Comparison of ENCODE assay signal across 12 mouse cellular contexts in the genomic region with DNA sequence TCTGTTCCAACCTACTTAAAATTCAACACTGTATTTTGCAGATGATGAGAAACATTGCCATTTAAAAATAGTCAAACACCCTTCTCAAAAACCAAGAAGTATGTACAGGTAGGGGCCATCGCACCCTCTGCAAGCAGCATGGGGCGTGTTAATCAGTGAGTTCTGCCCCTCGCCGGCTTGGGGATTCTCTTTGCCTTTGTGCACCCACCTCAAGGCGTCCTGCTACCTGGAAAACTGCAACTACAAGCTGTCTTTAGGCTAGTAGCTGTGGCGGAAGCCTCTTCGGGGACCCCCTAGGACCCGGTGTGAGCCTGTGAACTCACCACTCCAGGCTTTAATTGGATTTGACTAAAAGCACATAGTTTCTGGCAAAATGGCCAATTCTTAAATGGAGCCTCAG.
DNase-seq lines count a peak whose midpoint lies in the region; ATAC-seq and TF ChIP-seq lines count a peak whose summit lies in the region.
"Had no signal": no experiment of that assay in that cellular context is flagged by ENCODE, and none has a peak within 500 bp of the region (broad histone marks: within the 10 kb centered on the region; RNA-seq: fewer than 3 reads in every experiment).

No protein-coding gene starts in this region.

- H3K4me3 ChIP-seq in embryonic facial prominence, embryonic 12.5 days, result 0 out of 2 replicates have a peak overlapping the region, but pooled peaks have one; percentile 35
- H3K4me3 ChIP-seq in embryonic facial prominence, embryonic 10.5 days, result no peak overlapping the region
- H3K4me3 ChIP-seq in kidney, postnatal 0 days (replicated peaks; ENCODE audit: low read depth, low read length), result peak overlapping the region; percentile 48
- peak overlapping the region; percentile 41; the same call in 1 of the 2 replicates for H3K4me3 ChIP-seq in hindbrain, embryonic 15.5 days
- H3K4me3 ChIP-seq in limb, embryonic 13.5 days, result peak overlapping the region; percentile 38

- no peaks in the 10 kb centered on the region for H3K36me3 ChIP-seq in embryonic facial prominence, embryonic 12.5 days
- H3K36me3 ChIP-seq in embryonic facial prominence, embryonic 10.5 days (replicated peaks), result no peaks in the 10 kb centered on the region
- H3K36me3 ChIP-seq in kidney, postnatal 0 days (ENCODE audit: insufficient read depth, low read length), result no peaks in the 10 kb centered on the region
- H3K36me3 ChIP-seq in hindbrain, embryonic 15.5 days, result no peaks in the 10 kb centered on the region
- no peaks in the 10 kb centered on the region for H3K36me3 ChIP-seq in limb, embryonic 13.5 days

- no peak for DNase-seq in embryonic facial prominence, embryonic 10.5 days (ENCODE audit: low spot score)
- DNase-seq in kidney, postnatal 0 days (ENCODE audit: low spot score), result no peak
- no peak for DNase-seq in kidney, adult 8-10 months
- DNase-seq in left cerebral cortex, postnatal 25 days (ENCODE audit: low spot score in 2 of 2), result no peak
- DNase-seq in thymus, adult 18-20 months, result no peak
- DNase-seq: cerebellum, adult 11 months had no signal

- peaks cover 14% of the 10 kb centered on the region for H3K4me1 ChIP-seq in embryonic facial prominence, embryonic 12.5 days
- H3K4me1 ChIP-seq in embryonic facial prominence, embryonic 10.5 days, result peaks cover 16% of the 10 kb centered on the region
- peaks cover 11% of the 10 kb centered on the region for H3K4me1 ChIP-seq in kidney, postnatal 0 days (replicated peaks; ENCODE audit: insufficient read depth, low read length)
- H3K4me1 ChIP-seq in hindbrain, embryonic 15.5 days (replicated peaks), result peaks cover 21% of the 10 kb centered on the region
- H3K4me1 ChIP-seq in limb, embryonic 13.5 days, result peaks cover 18% of the 10 kb centered on the region

- no peak overlapping the region for H3K9ac ChIP-seq in embryonic facial prominence, embryonic 12.5 days
- peak overlapping the region; percentile 65 for H3K9ac ChIP-seq in kidney, postnatal 0 days (ENCODE audit: low read depth, low read length)
- no peak overlapping the region for H3K9ac ChIP-seq in hindbrain, embryonic 15.5 days
- H3K9ac ChIP-seq in limb, embryonic 13.5 days, result no peak overlapping the region

- peak overlapping the region; percentile 60; the same call in 1 of the 2 replicates for H3K4me2 ChIP-seq in embryonic facial prominence, embryonic 12.5 days (replicated peaks)
- peak overlapping the region; percentile 98 for H3K4me2 ChIP-seq in kidney, postnatal 0 days (ENCODE audit: low read length)
- H3K4me2 ChIP-seq in hindbrain, embryonic 15.5 days, result peak overlapping the region; percentile 92
- H3K4me2 ChIP-seq in limb, embryonic 13.5 days (replicated peaks), result peak overlapping the region; percentile 69

- intact Hi-C loops in left cerebral cortex, postnatal 25 days (cut with DNase I), result loop anchor here (1.0 to 5.0 kb wide), 2 partner anchors 421 to 434 kb away; a partner anchor contains a TSS

- ATAC-seq in embryonic facial prominence, embryonic 12.5 days (ENCODE audit: insufficient number of reproducible peaks, insufficient read depth, low FRiP score, low TSS enrichment), result no peak
- ATAC-seq in kidney, postnatal 0 days (replicated peaks; ENCODE audit: low FRiP score, low read depth), result no peak
- ATAC-seq in hindbrain, embryonic 15.5 days (ENCODE audit: low FRiP score, low read depth), result no peak
- ATAC-seq in limb, embryonic 13.5 days (ENCODE audit: low FRiP score, low read depth), result no peak
- ATAC-seq: activated CD4-positive, CD25-positive, alpha-beta regulatory T cell, adult 4 months; inflammation-experienced regulatory T-cells, adult 6 months had no signal

- H3K27ac ChIP-seq in embryonic facial prominence, embryonic 12.5 days, result no peak overlapping the region
- H3K27ac ChIP-seq in embryonic facial prominence, embryonic 10.5 days (replicated peaks), result no peak overlapping the region
- peak overlapping the region; percentile 73; the same call in 1 of the 2 replicates for H3K27ac ChIP-seq in kidney, postnatal 0 days
- H3K27ac ChIP-seq in hindbrain, embryonic 15.5 days (replicated peaks), result no peak overlapping the region
- H3K27ac ChIP-seq in limb, embryonic 13.5 days, result no peak overlapping the region

- H3K9me3 ChIP-seq in embryonic facial prominence, embryonic 12.5 days, result no peaks in the 10 kb centered on the region
- H3K9me3 ChIP-seq in embryonic facial prominence, embryonic 10.5 days, result no peaks in the 10 kb centered on the region
- no peaks in the 10 kb centered on the region for H3K9me3 ChIP-seq in kidney, postnatal 0 days (replicated peaks; ENCODE audit: low read length)
- H3K9me3 ChIP-seq in hindbrain, embryonic 15.5 days, result no peaks in the 10 kb centered on the region
- H3K9me3 ChIP-seq in limb, embryonic 13.5 days, result no peaks in the 10 kb centered on the region

- H3K27me3 ChIP-seq in embryonic facial prominence, embryonic 12.5 days, result peaks cover 69% of the 10 kb centered on the region
- peaks cover 98% of the 10 kb centered on the region for H3K27me3 ChIP-seq in embryonic facial prominence, embryonic 10.5 days (replicated peaks; ENCODE audit: low read depth, poor library complexity, severe bottlenecking)
- H3K27me3 ChIP-seq in kidney, postnatal 0 days (ENCODE audit: insufficient read depth, low read length), result peaks cover 4% of the 10 kb centered on the region; the same call in 1 of the 2 replicates
- H3K27me3 ChIP-seq in hindbrain, embryonic 15.5 days, result peaks cover 56% of the 10 kb centered on the region
- peaks cover 83% of the 10 kb centered on the region for H3K27me3 ChIP-seq in limb, embryonic 13.5 days
- H3K27me3 ChIP-seq: CH12.LX had no signal

- WGBS in embryonic facial prominence, embryonic 12.5 days, result 8% methylated on average over 8 of the region's 8 CpGs
- 8% methylated on average over 8 of the region's 8 CpGs for WGBS in embryonic facial prominence, embryonic 10.5 days
- WGBS in kidney, postnatal 0 days, result 48% methylated on average over 8 of the region's 8 CpGs
- WGBS in hindbrain, embryonic 15.5 days, result 15% methylated on average over 8 of the region's 8 CpGs
- WGBS in limb, embryonic 13.5 days, result 8% methylated on average over 8 of the region's 8 CpGs

- TF ChIP-seq CTCF in kidney, postnatal 0 days (IDR thresholded peaks at IDR 0.05; ENCODE audit: low read depth), result no peak
